Mouse (Mus musculus) cerebellum, postnatal 10 days (tissue): ENCODE results near the gene Rnf41.

Experiments
- DNase-seq, 2 experiments: peaks; one replicate each; pipeline ENCODE4 v3.0.0; 2021; ENCODE audit warnings: mixed read lengths in 2 of 2

Gene Rnf41

DNA sequence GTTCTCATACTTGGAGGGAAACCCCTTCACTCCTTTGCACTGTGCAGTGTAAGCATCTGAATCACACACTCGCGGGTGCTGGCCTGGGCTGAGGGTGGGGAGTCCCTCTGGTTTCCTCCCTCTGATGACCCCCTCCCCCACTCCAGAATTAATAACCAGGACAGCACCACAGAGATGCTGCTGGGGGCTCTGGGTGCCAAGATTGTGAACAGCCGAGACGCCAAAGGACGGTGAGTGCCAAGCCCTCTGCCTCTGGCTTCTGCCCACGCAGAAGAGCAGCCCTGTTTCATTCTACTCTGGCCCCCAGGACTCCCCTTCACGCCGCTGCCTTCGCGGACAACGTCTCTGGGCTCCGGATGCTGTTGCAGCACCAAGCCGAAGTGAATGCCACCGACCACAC, 22.5 kb upstream of the Rnf41 start:
- DNase-seq: peak; percentile 61 to 63

- no peak for DNase-seq
Measured at GRCm38 (mm10) chr10:128389570-128389969, 21.9 kb upstream of the Rnf41 start.

GRCm38 (mm10) chr10:128390366-128390765, 21.1 kb upstream of the Rnf41 start:
- DNase-seq: peak in 1 of 2 experiments; percentile 43

GRCm38 (mm10) chr10:128391850-128392249, 19.6 kb upstream of the Rnf41 start:
- no peak for DNase-seq

DNA sequence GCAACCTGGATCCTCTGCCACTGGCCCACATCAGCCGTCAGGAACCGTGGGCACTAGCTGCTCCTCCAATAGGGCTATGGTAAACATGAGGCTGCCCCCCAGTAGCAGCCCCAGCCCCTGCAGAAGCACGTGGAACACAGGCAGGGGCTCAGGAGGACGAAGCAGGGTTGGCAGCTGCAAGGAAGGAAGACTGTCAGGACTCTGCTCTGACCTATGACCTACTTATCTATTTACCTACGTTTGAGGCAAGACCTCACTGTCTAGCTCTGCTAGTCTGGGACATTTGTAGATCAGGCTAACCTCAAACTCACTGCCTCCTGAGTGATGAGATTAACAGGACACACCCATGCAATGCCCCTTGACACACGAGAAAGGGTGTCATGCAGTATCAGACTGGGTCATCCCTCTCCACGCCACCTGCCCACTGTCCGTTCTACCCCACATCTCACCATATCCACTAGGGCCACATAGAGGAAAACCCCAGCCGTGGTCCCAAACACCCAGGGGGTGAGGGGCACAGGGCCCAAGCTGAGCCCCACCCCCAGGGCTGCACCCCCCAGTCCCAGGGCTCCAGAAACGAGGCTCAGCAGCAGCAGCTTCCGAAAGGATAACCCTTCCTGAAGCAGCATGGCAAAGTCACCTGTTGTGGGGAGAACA, 15.3 kb upstream of the Rnf41 start:
- no peak for DNase-seq

- peak; percentile 43 to 46 for DNase-seq
Measured at GRCm38 (mm10) chr10:128396716-128397264, 14.7 kb upstream of the Rnf41 start.

DNA sequence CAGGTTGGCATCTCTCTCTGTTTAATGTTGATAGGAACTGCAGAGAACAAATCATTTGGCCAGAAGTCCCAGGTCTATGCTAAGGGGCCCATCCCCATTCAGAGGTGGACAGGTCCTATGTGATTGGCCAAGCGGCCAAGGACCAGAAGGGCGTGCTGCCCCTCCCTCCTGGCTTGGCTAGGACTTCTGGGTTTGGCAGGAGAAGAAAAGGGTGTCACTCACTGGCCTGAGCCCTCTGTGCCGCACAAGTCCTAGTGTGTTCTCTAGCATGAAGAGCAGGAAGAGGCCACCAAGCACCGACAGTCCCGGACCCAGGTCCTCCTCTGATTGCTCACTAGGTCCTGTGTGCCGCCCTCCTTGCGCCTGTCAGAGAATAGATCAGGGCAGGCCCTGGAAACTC, 14.0 kb upstream of the Rnf41 start:
- peak; percentile 80 to 82 for DNase-seq

DNA sequence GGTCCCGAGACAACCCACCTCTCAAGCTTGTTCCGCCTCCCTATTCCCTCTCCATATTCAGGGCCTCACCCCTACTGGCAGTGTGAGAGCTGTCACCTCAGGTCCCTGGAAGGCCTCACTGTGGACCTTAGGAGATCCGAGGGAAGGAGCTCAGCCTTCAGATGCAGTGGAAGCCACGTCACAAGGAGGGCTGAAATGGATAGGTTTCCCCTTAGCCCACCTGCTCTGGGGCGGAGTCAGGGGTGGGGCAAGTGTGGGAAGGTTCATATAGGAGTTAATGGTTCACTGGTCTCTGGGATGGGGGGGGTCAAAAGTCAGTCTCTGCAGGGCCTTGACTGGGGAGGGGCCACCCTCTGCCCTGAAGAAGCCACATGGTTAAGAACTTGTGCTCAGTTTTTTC, 11.1 kb upstream of the Rnf41 start:
- DNase-seq: no peak

DNA sequence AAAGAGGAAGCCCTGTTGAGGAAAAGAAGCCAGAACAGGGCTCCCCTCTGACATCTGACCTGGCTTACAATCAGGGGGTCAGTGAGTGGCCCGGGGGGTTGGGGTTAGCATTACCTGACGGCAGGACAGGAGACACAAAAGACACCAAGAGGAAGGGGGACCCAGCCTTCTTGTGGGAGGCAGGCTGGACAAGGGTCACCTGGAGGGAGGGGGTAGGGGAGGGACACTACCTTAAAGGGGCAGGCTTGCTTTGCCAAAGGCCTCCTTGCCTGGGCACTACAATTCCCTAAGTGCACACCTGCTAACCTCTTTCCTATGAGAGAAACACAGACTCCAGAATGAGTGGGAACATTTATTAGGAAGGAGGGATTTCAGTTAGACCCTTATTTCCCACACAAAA, 10.4 kb upstream of the Rnf41 start, which contains the start of gene Slc39a5:
Gene Slc39a5 (minus strand): TSS at position 174 of the 400 bp plus-strand sequence.
- no peak for DNase-seq

GRCm38 (mm10) chr10:128401638-128402037, 9.8 kb upstream of the Rnf41 start:
- DNase-seq: no peak

GRCm38 (mm10) chr10:128403931-128404330, 7.5 kb upstream of the Rnf41 start:
- peak; percentile 89 for DNase-seq

DNA sequence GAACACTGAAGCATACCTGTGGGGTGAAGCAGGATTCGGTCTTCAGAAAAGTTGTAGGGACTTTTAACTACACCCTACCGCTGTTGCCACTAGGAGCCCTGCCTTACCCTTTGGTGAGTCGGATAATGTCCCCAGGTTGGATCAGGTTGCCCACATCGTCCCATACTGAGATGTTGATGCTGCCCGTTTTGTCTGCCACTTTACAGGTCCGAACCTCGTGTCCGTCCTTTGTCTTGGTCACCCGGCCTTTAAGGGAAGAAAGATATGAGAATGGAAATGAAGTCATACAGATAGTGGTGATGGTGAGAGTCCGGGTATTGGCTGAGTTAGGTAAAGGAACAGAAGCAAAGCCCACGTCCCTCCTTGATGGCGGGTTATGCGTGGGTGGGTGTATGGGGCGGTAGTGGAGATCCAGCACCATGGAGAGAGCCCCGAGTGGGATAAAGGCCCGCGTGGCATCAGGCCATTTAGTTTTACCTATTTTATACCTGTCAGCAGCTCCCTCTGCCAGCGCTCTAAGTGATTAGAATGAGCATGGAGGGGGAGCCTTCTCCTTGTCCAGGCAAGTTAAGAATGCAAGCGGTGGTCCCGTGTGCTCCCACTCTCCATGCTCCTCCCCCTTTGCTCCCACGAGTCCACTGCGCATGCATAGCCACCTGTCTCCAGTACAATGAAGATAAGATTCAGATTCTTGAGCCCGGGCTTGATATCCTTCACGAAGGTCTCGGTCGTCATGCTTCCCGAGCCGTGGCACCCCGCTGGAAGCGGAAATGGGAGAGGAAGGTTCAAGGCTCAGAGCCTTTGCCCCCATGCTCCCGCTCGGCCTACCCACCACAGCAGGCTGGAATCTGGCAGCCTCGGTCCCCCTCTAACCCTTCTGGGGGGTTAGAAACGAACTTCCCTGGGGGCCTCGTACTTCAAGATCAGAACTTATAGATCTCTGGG, 2.6 kb upstream of the Rnf41 start:
- peak; percentile 73 to 74 for DNase-seq

DNA sequence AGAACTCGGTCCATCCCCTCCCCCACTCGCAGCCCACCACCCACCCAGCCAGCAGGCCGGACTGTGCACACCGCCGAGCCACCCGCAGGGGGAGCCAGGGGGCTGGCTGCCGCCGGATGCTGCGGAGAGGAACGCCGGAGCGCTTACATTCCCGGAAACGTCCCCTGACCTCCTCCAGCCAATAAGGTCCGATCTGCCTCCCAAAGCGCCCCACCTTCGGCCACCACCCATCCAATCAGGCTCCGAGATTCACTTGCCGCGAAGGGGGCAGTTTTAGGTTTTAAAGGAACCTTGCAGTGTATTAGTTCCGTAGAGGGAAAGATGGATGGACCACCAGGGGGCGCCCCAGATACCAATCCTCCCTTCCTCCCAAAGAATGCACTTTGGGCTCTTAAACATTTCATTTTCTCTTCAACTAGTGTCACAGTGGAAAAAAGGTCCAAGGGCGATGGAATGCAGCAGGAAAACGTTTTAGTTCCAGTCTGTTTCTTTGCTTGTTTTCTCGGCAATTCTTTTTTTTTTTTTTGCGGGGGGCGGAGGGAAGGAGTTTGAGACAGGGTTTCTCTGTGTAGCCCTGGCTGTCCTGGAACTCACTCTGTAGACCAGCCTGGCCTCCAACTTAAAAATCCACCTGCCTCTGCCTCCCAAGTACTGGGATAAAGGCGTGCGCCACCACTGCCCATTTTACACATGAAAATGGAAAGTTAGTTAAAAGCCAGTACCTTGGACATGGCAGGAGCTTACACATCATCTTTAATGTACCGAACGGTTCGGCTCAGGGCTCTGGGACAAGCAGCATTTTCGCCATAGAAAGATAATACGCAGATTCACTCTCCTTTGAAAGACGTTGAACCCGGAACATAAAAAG, 1.5 kb upstream of the Rnf41 start:
- peak; percentile 98 to 99 for DNase-seq

DNA sequence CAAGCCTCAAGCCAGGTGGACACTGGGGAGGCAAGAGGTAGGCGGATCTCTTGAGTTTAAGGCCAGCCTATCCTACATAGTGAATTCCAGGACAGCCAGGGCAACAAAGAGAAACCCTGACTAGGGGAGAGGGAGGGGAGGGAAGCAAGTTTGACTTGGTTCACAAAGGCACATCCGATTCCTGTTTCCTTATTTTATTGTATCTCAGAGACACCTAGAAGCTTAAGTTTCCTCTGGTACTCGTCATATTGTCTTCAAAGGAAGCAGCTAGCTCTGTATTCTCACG, 954 bp upstream of the Rnf41 start:
- DNase-seq: no peak

DNA sequence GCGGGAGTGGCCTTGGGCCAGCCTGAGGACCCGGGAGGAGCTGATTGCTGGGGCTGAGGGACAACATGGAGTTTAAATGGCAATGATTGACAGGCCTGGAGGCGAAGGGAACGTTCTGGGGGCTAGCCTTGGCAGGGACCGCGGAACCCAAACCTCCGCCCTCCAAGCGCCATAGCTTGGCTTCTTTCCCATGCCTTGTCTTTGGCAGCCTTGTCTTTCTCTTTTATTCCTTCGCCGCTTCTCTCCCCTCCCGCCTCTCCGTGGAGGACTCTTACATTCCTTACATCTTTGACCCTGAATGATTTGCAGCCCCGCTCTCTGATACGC, 561 bp downstream of the Rnf41 start:
- DNase-seq: peak; percentile 73 to 79

DNA sequence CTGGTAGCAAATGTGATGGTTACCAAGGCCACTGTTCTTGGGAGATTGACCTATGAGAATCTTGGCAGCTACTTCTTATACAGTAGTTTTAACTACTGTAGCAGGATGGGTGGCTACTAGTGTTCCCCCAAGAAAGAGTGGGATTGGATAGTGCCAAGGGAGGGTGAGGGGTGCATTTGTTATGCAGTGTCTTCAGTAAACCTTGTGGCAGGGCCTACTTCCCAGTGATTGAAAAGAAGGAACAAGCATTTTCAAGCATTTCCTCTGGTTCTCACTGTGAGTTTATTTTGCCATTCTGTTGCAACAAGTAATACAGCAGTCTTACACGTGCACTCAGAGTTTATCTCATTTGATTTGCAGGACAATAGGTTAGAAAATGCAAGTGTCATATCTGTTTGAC, 1.1 kb downstream of the Rnf41 start:
- DNase-seq: no peak

DNA sequence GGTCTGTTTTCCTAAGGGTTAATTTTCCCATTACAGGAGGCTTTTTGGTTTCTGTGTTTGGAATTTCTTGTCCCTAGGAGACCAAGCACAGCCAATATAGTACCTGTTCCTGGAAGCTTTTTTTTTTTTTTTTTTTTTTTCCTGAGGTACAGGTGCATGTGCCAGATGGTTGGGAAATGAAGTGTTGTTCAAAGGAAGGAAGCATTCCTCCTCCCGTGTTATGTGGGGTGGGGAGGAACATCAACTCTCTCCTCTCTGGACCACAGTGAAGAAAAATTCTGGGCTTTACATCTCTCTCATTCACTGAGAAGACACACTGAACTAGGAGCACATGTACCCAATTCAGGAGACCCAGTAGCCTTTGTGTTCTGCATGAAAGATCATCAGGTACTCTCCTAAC, 1.6 kb downstream of the Rnf41 start:
- DNase-seq: no peak

GRCm38 (mm10) chr10:128414848-128415247, 3.4 kb downstream of the Rnf41 start:
- no peak for DNase-seq

- no peak for DNase-seq
Measured at GRCm38 (mm10) chr10:128422426-128422825, 11.0 kb downstream of the Rnf41 start.

- DNase-seq: no peak
Measured at GRCm38 (mm10) chr10:128424604-128425003, 13.1 kb downstream of the Rnf41 start.

GRCm38 (mm10) chr10:128425260-128425659, 13.8 kb downstream of the Rnf41 start:
- no peak for DNase-seq

DNA sequence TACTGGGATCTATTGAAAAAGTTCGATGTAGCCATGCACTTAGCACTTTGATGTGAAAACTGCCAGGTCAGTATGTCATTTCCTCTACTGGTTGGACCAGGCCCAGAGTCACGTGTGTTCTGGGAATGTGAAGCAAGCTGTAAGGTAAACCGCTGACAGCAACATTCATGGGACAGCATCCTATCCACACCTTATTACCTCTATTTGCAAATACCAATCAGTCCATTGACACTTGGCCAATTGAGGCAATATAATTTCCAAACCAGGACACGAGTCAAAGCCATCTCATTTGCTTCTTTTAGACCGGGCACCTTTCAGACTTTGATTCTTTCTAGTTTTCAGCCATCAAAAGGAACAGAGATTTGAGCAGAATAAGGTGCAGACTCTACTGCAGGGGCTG, 17.6 kb downstream of the Rnf41 start:
- DNase-seq: no peak

DNA sequence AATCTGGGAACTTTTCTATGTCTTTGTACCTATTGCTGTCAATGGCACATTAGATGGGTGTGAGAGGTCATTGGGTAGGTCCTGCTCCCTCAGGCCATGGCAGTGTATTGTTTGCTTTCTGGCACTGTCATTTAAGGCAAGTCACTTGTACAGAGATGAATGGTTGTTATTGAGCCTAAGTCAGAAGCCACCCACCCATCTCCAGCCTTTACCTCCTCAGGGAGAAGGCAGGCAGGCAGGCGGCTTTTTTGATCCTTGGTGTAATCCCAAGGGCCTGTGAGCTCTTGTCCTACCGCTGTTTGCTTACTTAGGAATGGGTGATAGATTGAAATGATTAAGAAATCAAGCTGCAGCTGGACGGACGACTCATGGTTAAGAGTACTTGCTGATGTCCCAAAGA, 18.0 kb downstream of the Rnf41 start:
- DNase-seq: no peak
